In the genomic region with DNA sequence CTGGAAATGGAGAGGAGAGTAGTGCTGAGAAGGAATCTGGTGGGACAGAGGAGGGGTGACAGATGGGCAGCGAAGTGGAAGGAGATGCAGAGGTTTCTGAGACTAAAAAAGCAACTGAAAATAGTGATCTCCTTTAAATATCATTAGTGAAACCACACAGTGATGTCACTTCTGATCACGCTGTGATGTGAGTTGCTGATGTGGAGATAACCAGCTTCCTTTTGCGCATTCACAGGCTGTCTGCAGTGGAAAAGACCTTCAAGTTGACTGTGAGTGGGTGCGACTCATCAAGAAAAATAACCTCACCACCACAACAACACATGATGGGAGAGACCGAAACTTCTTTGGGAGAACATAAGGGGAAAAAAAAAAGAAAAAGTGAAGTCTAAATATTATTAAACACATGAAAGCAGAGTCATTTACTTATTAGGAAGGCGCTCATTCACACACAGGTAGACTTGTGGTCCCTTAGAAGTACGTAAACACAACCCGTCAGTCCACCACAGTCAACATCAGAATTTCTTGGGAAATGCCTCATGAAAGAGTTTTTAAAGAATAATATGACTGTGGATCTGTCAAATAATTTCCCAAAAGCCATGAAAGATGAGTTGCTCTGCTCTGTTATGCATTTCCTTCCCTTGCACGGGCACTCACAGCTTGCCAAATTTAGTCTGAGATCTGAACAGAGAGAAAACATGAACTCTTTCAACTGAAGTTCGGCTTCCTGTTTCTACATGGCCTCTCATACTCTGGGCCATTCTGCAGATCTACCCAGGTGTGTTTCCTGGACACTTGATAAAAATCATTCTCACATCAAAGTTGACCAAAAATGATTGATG, we compare ENCODE assay signal across 17 mouse cellular contexts.
DNase-seq lines count a peak whose midpoint lies in the region; ATAC-seq and TF ChIP-seq lines count a peak whose summit lies in the region.
"Had no signal": no experiment of that assay in that cellular context is flagged by ENCODE, and none has a peak within 500 bp of the region (broad histone marks: within the 10 kb centered on the region; RNA-seq: fewer than 3 reads in every experiment).

No protein-coding gene starts in this region.

- H3K27ac ChIP-seq in macrophage, result peak overlapping the region; percentile 19; the same call in 1 of the 2 replicates
- H3K27ac ChIP-seq in spleen, adult 2 months (ENCODE audit: insufficient read depth, low read length), result peak overlapping the region; percentile 89
- H3K27ac ChIP-seq in midbrain, embryonic 11.5 days (ENCODE audit: low read depth, low read length), result no peak overlapping the region
- H3K27ac ChIP-seq in midbrain, embryonic 15.5 days, result no peak overlapping the region
- H3K27ac ChIP-seq in forebrain, embryonic 13.5 days, result no peak overlapping the region
- H3K27ac ChIP-seq: forebrain, embryonic 10.5 days; kidney, postnatal 0 days; left cerebral cortex, adult 2 months; neural tube, embryonic 13.5 days; stomach, postnatal 0 days had no signal

- no peak overlapping the region for H3K9ac ChIP-seq in midbrain, embryonic 11.5 days (ENCODE audit: low read length)
- H3K9ac ChIP-seq in midbrain, embryonic 15.5 days, result no peak overlapping the region
- H3K9ac ChIP-seq in forebrain, embryonic 13.5 days, result no peak overlapping the region
- H3K9ac ChIP-seq: neural tube, embryonic 13.5 days had no signal

- TF ChIP-seq POLR2A in spleen, adult 2 months (IDR thresholded peaks at IDR 0.05; ENCODE audit: low read depth, low read length), result no peak; the same call in 1 of the 2 replicates

- no peaks in the 10 kb centered on the region for H3K36me3 ChIP-seq in macrophage (ENCODE audit: inconsistent target)
- H3K36me3 ChIP-seq in spleen, adult 2 months (ENCODE audit: control insufficient read depth, insufficient read depth, low read length), result no peaks in the 10 kb centered on the region
- no peaks in the 10 kb centered on the region for H3K36me3 ChIP-seq in midbrain, embryonic 11.5 days (ENCODE audit: control insufficient read depth, insufficient read depth, low read length)
- no peaks in the 10 kb centered on the region for H3K36me3 ChIP-seq in midbrain, embryonic 15.5 days (replicated peaks)
- H3K36me3 ChIP-seq in forebrain, embryonic 13.5 days (ENCODE audit: poor library complexity, severe bottlenecking), result no peaks in the 10 kb centered on the region
- H3K36me3 ChIP-seq: forebrain, embryonic 10.5 days; neural tube, embryonic 13.5 days had no signal

- no peak for ATAC-seq in midbrain, embryonic 11.5 days (ENCODE audit: low FRiP score)
- ATAC-seq in midbrain, embryonic 15.5 days (replicated peaks), result no peak
- ATAC-seq in forebrain, embryonic 13.5 days, result no peak
- ATAC-seq: hindbrain, embryonic 16.5 days had no signal

- peaks cover 30% of the 10 kb centered on the region; the same call in 1 of the 2 replicates for H3K4me1 ChIP-seq in spleen, adult 2 months (ENCODE audit: control insufficient read depth, insufficient read depth, insufficient read length)
- no peaks in the 10 kb centered on the region for H3K4me1 ChIP-seq in midbrain, embryonic 11.5 days (ENCODE audit: control insufficient read depth, insufficient read depth, low read length)
- no peaks in the 10 kb centered on the region for H3K4me1 ChIP-seq in midbrain, embryonic 15.5 days
- no peaks in the 10 kb centered on the region for H3K4me1 ChIP-seq in forebrain, embryonic 13.5 days
- H3K4me1 ChIP-seq: forebrain, embryonic 10.5 days; neural tube, embryonic 13.5 days had no signal

- H3K4me2 ChIP-seq in midbrain, embryonic 11.5 days, result no peak overlapping the region
- no peak overlapping the region for H3K4me2 ChIP-seq in midbrain, embryonic 15.5 days
- H3K4me2 ChIP-seq in forebrain, embryonic 13.5 days, result no peak overlapping the region
- H3K4me2 ChIP-seq: neural tube, embryonic 13.5 days had no signal

- no peaks in the 10 kb centered on the region for H3K9me3 ChIP-seq in midbrain, embryonic 11.5 days (ENCODE audit: control insufficient read depth, low read length)
- no peaks in the 10 kb centered on the region for H3K9me3 ChIP-seq in midbrain, embryonic 15.5 days
- H3K9me3 ChIP-seq in forebrain, embryonic 13.5 days (replicated peaks), result no peaks in the 10 kb centered on the region
- H3K9me3 ChIP-seq: forebrain, embryonic 10.5 days; neural tube, embryonic 13.5 days had no signal

- H3K79me2 ChIP-seq in macrophage (ENCODE audit: inconsistent target), result no peaks in the 10 kb centered on the region

- peak; percentile 54 for DNase-seq in lung, postnatal 25 days (ENCODE audit: low spot score)
- no peak for DNase-seq in lung, postnatal 10 days
- peak; percentile 68 to 96 for DNase-seq in spleen, adult 2 months (ENCODE audit: low read depth in 1 of 2, low spot score in 2 of 2)
- DNase-seq in midbrain, embryonic 11.5 days (ENCODE audit: low spot score, missing footprints), result no peak
- no peak for DNase-seq in adrenal gland, adult (ENCODE audit: inconsistent age in 2 of 2, low spot score in 1 of 2)
- DNase-seq: cerebellum, adult 2 months; liver; right cerebral cortex, adult 18-20 months had no signal

- H3K4me3 ChIP-seq in macrophage (ENCODE audit: inconsistent target), result no peak overlapping the region
- H3K4me3 ChIP-seq in spleen, adult 2 months (ENCODE audit: extremely low read depth, insufficient read depth, insufficient read length), result no peak overlapping the region
- no peak overlapping the region for H3K4me3 ChIP-seq in midbrain, embryonic 11.5 days (ENCODE audit: low read depth, low read length)
- H3K4me3 ChIP-seq in midbrain, embryonic 15.5 days, result no peak overlapping the region
- no peak overlapping the region for H3K4me3 ChIP-seq in forebrain, embryonic 13.5 days
- H3K4me3 ChIP-seq: forebrain, embryonic 10.5 days; left cerebral cortex, adult 2 months; neural tube, embryonic 13.5 days had no signal

- no peaks in the 10 kb centered on the region for H3K27me3 ChIP-seq in spleen, adult 2 months (ENCODE audit: control insufficient read depth, insufficient read depth, low read length)
- no peaks in the 10 kb centered on the region for H3K27me3 ChIP-seq in midbrain, embryonic 11.5 days (ENCODE audit: control insufficient read depth, insufficient read depth, low read length)
- no peaks in the 10 kb centered on the region for H3K27me3 ChIP-seq in midbrain, embryonic 15.5 days (replicated peaks)
- no peaks in the 10 kb centered on the region for H3K27me3 ChIP-seq in forebrain, embryonic 13.5 days
- H3K27me3 ChIP-seq: neural tube, embryonic 13.5 days had no signal

- whole genome bisulfite sequencing in macrophage (ENCODE audit: missing documents), result 29% methylated on average over 8 of the region's 10 CpGs
- WGBS in spleen, adult 2 months, result 10% methylated on average over 10 of the region's 10 CpGs
- 91% methylated on average over 10 of the region's 10 CpGs for WGBS in midbrain, embryonic 11.5 days
- 91% methylated on average over 10 of the region's 10 CpGs for WGBS in midbrain, embryonic 15.5 days
- 92% methylated on average over 10 of the region's 10 CpGs for WGBS in forebrain, embryonic 13.5 days

- no peak for TF ChIP-seq CTCF in spleen, adult 2 months (IDR thresholded peaks at IDR 0.05; ENCODE audit: extremely low read depth, insufficient read depth, insufficient read length, insufficient replicate concordance)

Comparison
In these comparisons a context has a peak if more than half of its experiments do, and no peak if none do; other contexts are left out.
1. DNase-seq: peak in lung, postnatal 25 days (single experiment) and spleen, adult 2 months (2 of 2); none in lung, postnatal 10 days (single experiment), midbrain, embryonic 11.5 days (single experiment) and adrenal gland, adult (0 of 2).
2. H3K27ac ChIP-seq: peak in macrophage (single experiment) and spleen, adult 2 months (single experiment); none in midbrain, embryonic 11.5 days (single experiment), midbrain, embryonic 15.5 days (single experiment) and forebrain, embryonic 13.5 days (single experiment).